Mouse (Mus musculus): ENCODE data around the gene Amigo2. TPM values are rescaled to one million over a fixed set of nuclear protein-coding genes. Genes with fewer than 3 reads are reported as not detected.

Amigo2 gene
- polyA plus RNA-seq, 1 experiment from 2014 or later = 2.9 TPM

GRCm38 (mm10) chr15:97280776-97281175 is 33.7 kb upstream of the Amigo2 start:
- Histone ChIP-seq H3K4me3 (ENCODE audit: low read depth, low read length) (no peak overlapping the region), H3K4me2 (ENCODE audit: low read depth, low read length) (no peak overlapping the region), H3K4me1 (ENCODE audit: insufficient read depth) (peaks cover 4% of the 10 kb centered on the region; the same call in 1 of the 2 replicates), H3K27ac (ENCODE audit: low read depth) (no peak overlapping the region), H3K9ac (replicated peaks) (no peak overlapping the region), H3K27me3 (ENCODE audit: insufficient read depth, low read length) (no peaks in the 10 kb centered on the region), H3K9me3 (ENCODE audit: low read length) (no peaks in the 10 kb centered on the region), H3K36me3 (replicated peaks; ENCODE audit: insufficient read depth, low read length) (no peaks in the 10 kb centered on the region)
- DNase-seq (no peak), ATAC-seq (no peak)
- WGBS (ENCODE audit: insufficient replicate concordance) = 67% methylated on average over 9 of the region's 9 CpGs
- TF ChIP-seq CTCF (IDR thresholded peaks at IDR 0.05; ENCODE audit: low read depth) (no peak), EP300 (IDR thresholded peaks at IDR 0.05; ENCODE audit: low read depth) (no peak)

- 85% methylated on average over 8 of the region's 8 CpGs for WGBS (ENCODE audit: insufficient replicate concordance)
- no peak overlapping the region for H3K9ac ChIP-seq (replicated peaks)
These were observed 33.0 kb upstream of the Amigo2 start for GRCm38 (mm10) chr15:97280131-97280530.

DNA sequence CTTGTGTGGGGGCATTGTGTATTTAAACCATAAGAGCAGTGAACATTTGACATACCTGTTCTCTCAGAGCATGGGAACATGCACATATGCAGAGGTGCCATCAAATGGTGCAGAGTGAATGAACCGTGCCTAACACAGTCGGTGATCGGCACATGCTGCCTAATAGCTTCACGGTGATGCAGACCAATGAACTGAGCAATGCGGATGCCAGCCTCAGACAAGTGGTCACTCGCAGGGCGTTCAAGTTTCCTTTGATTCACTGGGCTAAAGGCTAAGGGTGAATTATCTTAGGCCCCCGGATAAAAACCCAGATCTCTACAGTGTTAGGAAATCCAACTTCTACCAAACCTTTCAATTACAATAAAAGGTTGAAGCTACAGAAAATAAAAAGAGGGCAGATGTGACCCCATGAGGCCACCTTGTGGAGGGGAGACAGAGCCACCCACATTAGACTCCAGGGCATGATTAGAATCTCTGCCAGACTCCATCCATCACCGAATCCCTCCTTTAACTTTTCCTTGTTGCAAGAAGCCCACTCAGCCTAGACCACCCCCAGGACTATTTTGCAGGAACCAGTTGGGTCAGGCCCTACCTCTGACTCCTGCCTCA is 31.4 kb upstream of the Amigo2 start:
- TF ChIP-seq CTCF (IDR thresholded peaks at IDR 0.05; ENCODE audit: low read depth) = 0 out of 2 replicates have a peak, but pooled peaks have one; percentile 20
- TF ChIP-seq EP300 (IDR thresholded peaks at IDR 0.05; ENCODE audit: low read depth) = no peak
- no peak overlapping the region for H3K4me3 ChIP-seq (ENCODE audit: low read depth, low read length)
- peaks cover 4% of the 10 kb centered on the region; the same call in 1 of the 2 replicates for H3K4me1 ChIP-seq (ENCODE audit: insufficient read depth)
- H3K4me2 ChIP-seq (ENCODE audit: low read depth, low read length) = no peak overlapping the region
- 80% methylated on average over 9 of the region's 9 CpGs for WGBS (ENCODE audit: insufficient replicate concordance)
- no peak overlapping the region for H3K9ac ChIP-seq (replicated peaks)
- no peak for ATAC-seq
- DNase-seq = no peak
- no peaks in the 10 kb centered on the region for H3K27me3 ChIP-seq (ENCODE audit: insufficient read depth, low read length)
- no peaks in the 10 kb centered on the region for H3K36me3 ChIP-seq (replicated peaks; ENCODE audit: insufficient read depth, low read length)
- no peaks in the 10 kb centered on the region for H3K9me3 ChIP-seq (ENCODE audit: low read length)
- no peak overlapping the region for H3K27ac ChIP-seq (ENCODE audit: low read depth)

More at GRCm38 (mm10) chr15:97280131-97280530, 33.0 kb upstream of the Amigo2 start:
- ATAC-seq (no peak), DNase-seq (no peak)
- Histone ChIP-seq H3K27me3 (ENCODE audit: insufficient read depth, low read length) (no peaks in the 10 kb centered on the region), H3K9me3 (ENCODE audit: low read length) (no peaks in the 10 kb centered on the region), H3K36me3 (replicated peaks; ENCODE audit: insufficient read depth, low read length) (no peaks in the 10 kb centered on the region), H3K4me3 (ENCODE audit: low read depth, low read length) (no peak overlapping the region), H3K4me2 (ENCODE audit: low read depth, low read length) (no peak overlapping the region), H3K4me1 (ENCODE audit: insufficient read depth) (peaks cover 4% of the 10 kb centered on the region; the same call in 1 of the 2 replicates), H3K27ac (ENCODE audit: low read depth) (no peak overlapping the region)
- no peak for TF ChIP-seq EP300 (IDR thresholded peaks at IDR 0.05; ENCODE audit: low read depth)
- no peak for TF ChIP-seq CTCF (IDR thresholded peaks at IDR 0.05; ENCODE audit: low read depth)

DNA sequence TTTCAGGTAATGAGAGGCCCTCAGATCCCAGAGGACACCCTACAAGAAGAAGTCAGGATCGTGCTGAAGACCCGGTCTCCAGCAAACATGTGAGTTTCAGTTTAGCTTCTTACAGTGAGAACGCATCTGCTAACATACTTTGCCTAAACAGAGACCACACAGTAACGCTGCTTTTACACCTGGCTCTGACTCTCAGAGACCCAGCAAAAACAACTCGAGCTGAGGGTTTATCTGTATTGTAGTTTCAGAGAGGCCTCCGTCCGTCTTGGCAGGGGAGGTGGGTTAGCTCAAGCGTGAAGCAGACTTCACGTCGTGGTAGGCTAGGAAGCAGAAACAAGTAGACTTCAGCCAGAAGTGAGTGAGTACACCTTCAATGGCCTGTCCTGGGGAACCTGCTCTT is 30.2 kb upstream of the Amigo2 start:
- H3K4me2 ChIP-seq (ENCODE audit: low read depth, low read length) = no peak overlapping the region
- 71% methylated on average over 10 of the region's 10 CpGs for WGBS (ENCODE audit: insufficient replicate concordance)
- no peak overlapping the region for H3K9ac ChIP-seq (replicated peaks)
- peaks cover 4% of the 10 kb centered on the region; the same call in 1 of the 2 replicates for H3K4me1 ChIP-seq (ENCODE audit: insufficient read depth)
- ATAC-seq (no peak), DNase-seq (no peak)
- H3K27me3 ChIP-seq (ENCODE audit: insufficient read depth, low read length) = no peaks in the 10 kb centered on the region
- H3K4me3 ChIP-seq (ENCODE audit: low read depth, low read length) = no peak overlapping the region
- no peak overlapping the region for H3K27ac ChIP-seq (ENCODE audit: low read depth)
- no peak for TF ChIP-seq CTCF (IDR thresholded peaks at IDR 0.05; ENCODE audit: low read depth)
- TF ChIP-seq EP300 (IDR thresholded peaks at IDR 0.05; ENCODE audit: low read depth) = no peak
- no peaks in the 10 kb centered on the region for H3K9me3 ChIP-seq (ENCODE audit: low read length)
- no peaks in the 10 kb centered on the region for H3K36me3 ChIP-seq (replicated peaks; ENCODE audit: insufficient read depth, low read length)

DNA sequence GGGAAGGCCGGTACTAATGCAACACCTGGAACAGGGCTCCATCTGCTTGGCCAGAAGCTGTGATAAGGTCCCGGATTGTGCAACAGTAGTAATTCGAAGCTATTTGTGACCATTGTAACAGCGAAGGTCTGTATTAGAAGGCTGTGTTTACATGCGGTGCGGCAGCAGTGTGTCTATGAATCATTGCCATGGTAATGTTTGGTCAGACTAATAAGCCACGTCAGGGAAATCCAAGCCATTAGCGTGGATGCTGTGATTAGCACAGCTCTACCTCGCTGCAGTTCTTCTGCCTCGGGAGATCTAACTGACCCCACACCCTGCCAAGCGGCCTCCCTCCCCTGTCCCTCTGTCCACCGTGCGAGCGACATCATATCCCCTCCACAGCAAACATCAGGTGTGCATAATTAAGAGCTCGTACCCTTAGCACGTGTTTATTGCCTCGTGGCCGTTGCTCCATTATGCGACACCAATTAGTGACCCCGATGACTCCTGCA is 29.6 kb upstream of the Amigo2 start:
- 69% methylated on average over 20 of the region's 20 CpGs for WGBS (ENCODE audit: insufficient replicate concordance)
- no peaks in the 10 kb centered on the region for H3K9me3 ChIP-seq (ENCODE audit: low read length)

GRCm38 (mm10) chr15:97275626-97276395 is 28.7 kb upstream of the Amigo2 start:
- H3K36me3 ChIP-seq (replicated peaks; ENCODE audit: insufficient read depth, low read length) = no peaks in the 10 kb centered on the region
- H3K4me2 ChIP-seq (ENCODE audit: low read depth, low read length) = no peak overlapping the region
- DNase-seq = no peak
- H3K4me1 ChIP-seq (ENCODE audit: insufficient read depth) = peaks cover 7% of the 10 kb centered on the region
- H3K27ac ChIP-seq (ENCODE audit: low read depth) = no peak overlapping the region
- 83% methylated on average over 12 of the region's 12 CpGs for WGBS (ENCODE audit: insufficient replicate concordance)
- no peak overlapping the region for H3K4me3 ChIP-seq (ENCODE audit: low read depth, low read length)
- ATAC-seq = no peak
- H3K9ac ChIP-seq (replicated peaks) = no peak overlapping the region
- H3K27me3 ChIP-seq (ENCODE audit: insufficient read depth, low read length) = no peaks in the 10 kb centered on the region
- TF ChIP-seq CTCF (IDR thresholded peaks at IDR 0.05; ENCODE audit: low read depth) = no peak
- no peak for TF ChIP-seq EP300 (IDR thresholded peaks at IDR 0.05; ENCODE audit: low read depth)
- H3K9me3 ChIP-seq (ENCODE audit: low read length) = no peaks in the 10 kb centered on the region

More for the DNA sequence above, 29.6 kb upstream of the Amigo2 start:
- no peak overlapping the region for H3K4me3 ChIP-seq (ENCODE audit: low read depth, low read length)
- DNase-seq (no peak), ATAC-seq (peak; percentile 32)
- H3K36me3 ChIP-seq (replicated peaks; ENCODE audit: insufficient read depth, low read length) = no peaks in the 10 kb centered on the region
- TF ChIP-seq EP300 (IDR thresholded peaks at IDR 0.05; ENCODE audit: low read depth) (0 out of 2 replicates have a peak, but pooled peaks have one; percentile 14), CTCF (IDR thresholded peaks at IDR 0.05; ENCODE audit: low read depth) (no peak)
- no peak overlapping the region for H3K9ac ChIP-seq (replicated peaks)
- peak overlapping the region; percentile 22; the same call in 1 of the 2 replicates for H3K27ac ChIP-seq (ENCODE audit: low read depth)
- H3K4me2 ChIP-seq (ENCODE audit: low read depth, low read length) = no peak overlapping the region
- peaks cover 5% of the 10 kb centered on the region for H3K4me1 ChIP-seq (ENCODE audit: insufficient read depth)
- H3K27me3 ChIP-seq (ENCODE audit: insufficient read depth, low read length) = no peaks in the 10 kb centered on the region

Data from liver, postnatal 0 days (tissue).